Mouse (Mus musculus) erythroblast, embryonic 14.5 days (primary cell): ENCODE measurements around the gene Fam129b. TPM values are rescaled to one million over a fixed set of nuclear protein-coding genes. Genes with fewer than 3 reads are reported as not detected.

ENCODE experiments used
- H3K27me3 ChIP-seq: 2 replicates; pipeline ENCODE4 v1.6.1; 2012; ENCODE audit warnings: inconsistent platforms; ENCODE audit not compliant: control insufficient read depth
- H3K36me3 ChIP-seq: 2 replicates; pipeline ENCODE4 v1.6.1; 2012; ENCODE audit warnings: mild to moderate bottlenecking, inconsistent platforms; ENCODE audit not compliant: control insufficient read depth
- H3K4me1 ChIP-seq: 2 replicates; pipeline ENCODE4 v1.6.1; 2012; ENCODE audit warnings: inconsistent platforms; ENCODE audit not compliant: control insufficient read depth
- H3K4me3 ChIP-seq: replicated peaks from 2 replicates; pipeline ENCODE3; 2012; ENCODE audit warnings: moderate library complexity, mild to moderate bottlenecking, inconsistent platforms
- H3K9me3 ChIP-seq: 2 replicates; pipeline ENCODE4 v1.6.1; 2012; ENCODE audit warnings: low read length, inconsistent platforms, mixed read lengths; ENCODE audit not compliant: control insufficient read depth
- GATA1 ChIP-seq: IDR thresholded peaks from 2 replicates; pipeline ENCODE4 v1.6.1; 2012; ENCODE audit warnings: low read length, inconsistent platforms, mixed read lengths
- TAL1 ChIP-seq: IDR thresholded peaks from 3 replicates; pipeline ENCODE4 v1.6.1; 2012; ENCODE audit warnings: low read length, inconsistent platforms, mixed read lengths
- polyA plus RNA-seq: library from polyadenylated mRNA; stranded (reverse); fragments of >175 nt; gene quantifications from 2 replicates; pipeline ENCODE4 v1.2.3, GENCODE M21; 2012

The Fam129b gene
- polyA plus RNA-seq, 1 experiment = 0.13 TPM

DNA sequence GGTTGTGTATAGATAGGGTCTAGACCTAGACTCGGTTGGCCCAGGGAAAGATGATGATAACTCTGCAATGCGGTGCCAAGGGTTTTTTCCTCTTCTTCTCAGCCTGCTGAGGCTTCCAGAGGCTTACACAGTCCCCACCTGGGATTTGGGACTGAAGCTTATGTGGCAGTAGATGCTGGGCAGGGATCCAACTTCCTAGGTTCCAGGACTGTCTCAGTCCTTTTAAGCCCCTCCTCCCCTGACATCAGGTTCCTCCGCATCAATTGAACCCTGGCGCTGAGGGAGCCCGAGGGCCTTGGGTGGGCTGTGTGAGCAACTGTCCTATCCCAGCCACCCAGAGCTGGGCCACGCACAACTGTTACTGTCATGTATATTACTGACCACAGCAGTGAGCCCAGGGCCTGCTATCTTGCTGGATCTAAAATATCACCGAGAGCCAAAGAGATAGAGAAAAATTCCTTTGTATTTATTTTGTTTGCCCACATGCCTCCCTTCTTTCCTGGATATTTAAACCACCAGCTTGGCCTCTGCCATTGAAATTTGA is 35.8 kb downstream of the Fam129b start:
- Histone ChIP-seq H3K4me3 (no peak overlapping the region), H3K4me1 (peaks cover 4% of the 10 kb centered on the region), H3K27me3 (no peaks in the 10 kb centered on the region), H3K36me3 (no peaks in the 10 kb centered on the region; the same call in 1 of the 2 replicates), H3K9me3 (no peaks in the 10 kb centered on the region)
- TF ChIP-seq GATA1 (no peak), TAL1 (no peak)

DNA sequence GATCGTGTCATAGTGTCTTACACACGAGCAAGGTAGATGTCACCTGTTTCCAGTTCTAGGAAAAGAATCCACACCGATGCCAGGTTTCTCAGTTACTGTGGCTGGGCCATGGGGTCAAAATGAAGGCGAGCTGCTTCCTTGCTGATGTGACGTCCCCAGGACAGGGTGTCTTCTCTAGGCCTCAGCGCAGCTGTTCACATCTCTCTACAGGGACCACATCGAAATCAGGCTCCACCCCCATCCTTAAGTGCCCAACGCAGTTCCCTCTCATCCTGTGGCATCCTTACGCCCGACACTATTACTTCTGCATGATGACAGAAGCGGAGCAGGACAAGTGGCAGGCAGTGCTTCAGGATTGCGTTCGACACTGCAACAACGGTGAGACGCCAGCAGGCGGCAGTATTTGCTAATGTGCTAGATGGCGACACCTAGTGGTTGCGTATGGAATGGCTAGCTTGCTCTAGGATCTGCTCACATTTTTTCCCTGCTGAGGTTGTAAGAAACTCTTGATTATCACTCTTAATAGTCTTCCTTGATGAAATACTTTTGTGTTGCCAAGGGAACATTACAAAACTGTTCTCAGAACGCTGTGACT is 36.4 kb downstream of the Fam129b start:
- Histone ChIP-seq H3K36me3 (no peaks in the 10 kb centered on the region; the same call in 1 of the 2 replicates), H3K4me1 (peaks cover 2% of the 10 kb centered on the region), H3K4me3 (no peak overlapping the region), H3K27me3 (no peaks in the 10 kb centered on the region), H3K9me3 (no peaks in the 10 kb centered on the region)
- TF ChIP-seq GATA1 (no peak), TAL1 (no peak)

DNA sequence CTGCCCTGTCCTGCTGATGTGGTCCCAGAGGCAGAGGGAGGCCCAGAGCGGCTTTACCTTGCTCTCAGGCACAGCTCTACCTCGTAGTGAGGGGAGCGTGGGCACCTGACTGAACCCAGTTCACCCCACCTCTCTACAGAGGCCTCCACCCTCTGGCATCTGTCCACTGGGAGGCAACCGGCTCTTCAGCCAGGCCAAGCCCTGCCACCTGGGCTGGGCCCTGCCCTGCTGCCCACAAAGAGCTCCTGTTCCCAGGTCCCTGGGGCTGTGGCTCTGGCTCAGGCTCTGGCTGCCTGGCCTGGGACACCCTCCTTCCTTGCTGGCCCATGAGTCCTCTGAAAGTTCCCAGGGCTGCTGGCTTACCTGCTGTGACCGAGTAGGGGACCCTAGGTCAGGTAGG is 38.4 kb downstream of the Fam129b start:
- Histone ChIP-seq H3K4me3 (no peak overlapping the region), H3K4me1 (peaks cover 4% of the 10 kb centered on the region; the same call in 1 of the 2 replicates), H3K27me3 (no peaks in the 10 kb centered on the region), H3K36me3 (no peaks in the 10 kb centered on the region; the same call in 1 of the 2 replicates), H3K9me3 (no peaks in the 10 kb centered on the region)
- no peak for TF ChIP-seq GATA1
- TF ChIP-seq TAL1 = no peak

DNA sequence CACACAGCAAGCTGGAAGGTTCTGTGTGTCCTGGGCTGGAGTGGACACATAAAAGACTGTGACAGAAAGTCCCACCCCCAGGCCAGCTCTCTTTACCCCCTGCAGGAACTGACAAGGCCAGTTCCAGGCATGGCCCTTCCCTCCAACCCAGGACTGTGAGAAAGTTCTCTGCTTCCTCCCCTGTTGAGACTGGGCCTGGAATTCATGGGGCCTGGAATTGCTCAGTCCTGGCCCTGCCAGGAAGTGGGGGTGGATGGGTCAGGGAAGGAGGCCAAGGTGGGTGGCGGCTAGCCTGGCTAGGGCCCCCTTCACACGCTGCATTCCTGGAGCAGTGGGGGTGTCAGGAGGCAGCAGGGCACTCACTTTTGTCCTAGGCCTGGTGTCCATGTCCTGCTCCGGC is 39.0 kb downstream of the Fam129b start:
- H3K36me3 ChIP-seq = peaks cover 3% of the 10 kb centered on the region; the same call in 1 of the 2 replicates
- no peak overlapping the region for H3K4me3 ChIP-seq
- peaks cover 4% of the 10 kb centered on the region; the same call in 1 of the 2 replicates for H3K4me1 ChIP-seq
- H3K27me3 ChIP-seq = no peaks in the 10 kb centered on the region
- TF ChIP-seq GATA1 (no peak), TAL1 (no peak)
- no peaks in the 10 kb centered on the region for H3K9me3 ChIP-seq

DNA sequence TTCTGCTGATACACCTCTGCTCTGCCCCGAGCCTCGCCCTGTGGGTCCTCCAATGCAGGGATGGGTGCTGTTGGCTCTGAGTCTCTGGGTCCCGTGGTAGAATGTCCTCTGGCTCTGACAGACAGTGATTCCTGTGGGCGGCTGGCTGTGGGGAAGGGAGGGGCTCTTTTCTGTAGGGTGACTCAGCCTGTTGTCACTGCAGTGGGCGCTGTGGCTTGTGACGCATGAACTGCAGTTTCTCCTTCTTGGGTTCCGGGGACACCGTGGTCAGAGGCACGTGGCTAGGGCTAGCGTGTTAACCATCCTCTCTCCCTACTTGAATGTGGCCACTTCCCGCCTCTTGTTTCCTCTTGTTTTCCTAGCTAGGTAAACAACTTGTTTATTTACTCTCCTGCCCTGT is 41.6 kb downstream of the Fam129b start:
- Histone ChIP-seq H3K9me3 (no peaks in the 10 kb centered on the region), H3K4me1 (peaks cover 4% of the 10 kb centered on the region; the same call in 1 of the 2 replicates), H3K36me3 (peaks cover 8% of the 10 kb centered on the region; the same call in 1 of the 2 replicates), H3K4me3 (no peak overlapping the region), H3K27me3 (no peaks in the 10 kb centered on the region)
- no peak for TF ChIP-seq TAL1
- TF ChIP-seq GATA1 = no peak

DNA sequence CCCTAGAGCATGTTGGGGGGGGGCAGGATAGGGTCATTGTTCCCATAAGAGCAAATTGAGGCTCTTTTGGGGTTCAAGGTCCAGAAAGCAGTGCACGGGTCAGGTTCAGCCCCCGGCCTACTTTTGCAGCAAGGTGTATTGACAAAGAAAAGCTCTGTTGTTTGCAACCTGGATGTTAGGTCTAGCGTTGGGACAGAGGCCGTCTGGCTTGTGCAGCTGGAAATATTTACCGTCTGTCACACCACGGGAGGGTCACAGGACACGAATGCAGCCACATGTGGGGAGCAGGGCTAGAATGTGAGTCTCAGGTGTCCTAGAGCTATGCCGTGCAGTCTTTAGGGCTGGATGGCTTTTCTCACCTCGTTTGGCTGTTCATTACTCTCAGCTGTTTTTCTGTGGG is 42.5 kb downstream of the Fam129b start:
- no peak overlapping the region for H3K4me3 ChIP-seq
- no peaks in the 10 kb centered on the region for H3K9me3 ChIP-seq
- H3K4me1 ChIP-seq = peaks cover 4% of the 10 kb centered on the region; the same call in 1 of the 2 replicates
- H3K27me3 ChIP-seq = no peaks in the 10 kb centered on the region
- no peak for TF ChIP-seq GATA1
- TF ChIP-seq TAL1 = no peak
- peaks cover 10% of the 10 kb centered on the region; the same call in 1 of the 2 replicates for H3K36me3 ChIP-seq

DNA sequence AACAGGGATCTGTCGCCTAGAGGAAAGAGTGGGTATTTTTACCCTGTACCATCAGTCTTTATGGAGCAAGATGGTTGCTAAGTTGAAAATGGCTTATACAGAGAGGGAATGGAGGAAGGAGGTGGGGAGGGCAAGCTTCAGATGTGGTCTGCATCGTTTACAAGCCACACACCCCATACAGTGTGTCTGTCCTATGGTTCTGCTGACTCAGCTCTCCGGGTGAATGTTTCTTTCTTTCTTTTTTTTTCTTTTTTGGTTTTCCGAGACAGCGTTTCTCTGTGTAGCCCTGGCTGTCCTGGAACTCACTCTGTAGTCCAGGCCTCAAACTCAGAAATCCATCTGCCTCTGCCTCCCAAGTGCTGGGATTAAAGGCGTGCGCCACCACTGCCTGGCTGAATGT is 45.3 kb downstream of the Fam129b start:
- peaks cover 14% of the 10 kb centered on the region; the same call in 1 of the 2 replicates for H3K36me3 ChIP-seq
- H3K4me3 ChIP-seq = no peak overlapping the region
- H3K9me3 ChIP-seq = no peaks in the 10 kb centered on the region
- H3K27me3 ChIP-seq = no peaks in the 10 kb centered on the region
- peaks cover 4% of the 10 kb centered on the region; the same call in 1 of the 2 replicates for H3K4me1 ChIP-seq
- TF ChIP-seq TAL1 (no peak), GATA1 (no peak)

DNA sequence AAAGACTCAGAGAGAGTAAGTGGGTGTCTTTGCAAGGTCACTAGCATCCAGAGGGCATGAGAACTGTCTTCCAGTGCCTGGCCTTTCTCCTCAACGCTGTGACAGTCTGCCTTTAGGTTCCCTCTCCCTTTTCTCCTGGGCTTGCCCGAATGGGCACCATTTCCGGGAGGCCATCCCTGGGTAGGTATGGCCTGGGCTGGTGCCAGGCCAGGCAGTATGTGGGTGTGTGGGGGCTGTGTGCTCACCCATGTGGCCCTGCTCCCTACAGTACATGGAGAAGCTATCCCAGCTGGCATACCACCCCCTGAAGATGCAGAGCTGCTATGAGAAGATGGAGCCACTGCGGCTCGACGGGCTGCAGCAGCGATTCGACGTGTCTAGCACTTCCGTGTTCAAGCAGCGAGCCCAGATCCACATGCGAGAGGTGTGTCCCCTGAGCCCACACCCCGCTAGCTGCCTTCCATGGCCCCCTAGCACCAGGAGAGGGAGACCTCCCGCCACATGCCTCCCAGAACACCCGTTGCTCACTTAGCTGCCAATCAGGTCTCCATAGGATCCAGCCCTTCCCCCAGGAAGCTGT is 46.0 kb downstream of the Fam129b start:
- Histone ChIP-seq H3K36me3 (peaks cover 18% of the 10 kb centered on the region; the same call in 1 of the 2 replicates), H3K9me3 (no peaks in the 10 kb centered on the region), H3K4me3 (no peak overlapping the region), H3K4me1 (peaks cover 4% of the 10 kb centered on the region; the same call in 1 of the 2 replicates), H3K27me3 (no peaks in the 10 kb centered on the region)
- TF ChIP-seq TAL1 (no peak), GATA1 (no peak)

DNA sequence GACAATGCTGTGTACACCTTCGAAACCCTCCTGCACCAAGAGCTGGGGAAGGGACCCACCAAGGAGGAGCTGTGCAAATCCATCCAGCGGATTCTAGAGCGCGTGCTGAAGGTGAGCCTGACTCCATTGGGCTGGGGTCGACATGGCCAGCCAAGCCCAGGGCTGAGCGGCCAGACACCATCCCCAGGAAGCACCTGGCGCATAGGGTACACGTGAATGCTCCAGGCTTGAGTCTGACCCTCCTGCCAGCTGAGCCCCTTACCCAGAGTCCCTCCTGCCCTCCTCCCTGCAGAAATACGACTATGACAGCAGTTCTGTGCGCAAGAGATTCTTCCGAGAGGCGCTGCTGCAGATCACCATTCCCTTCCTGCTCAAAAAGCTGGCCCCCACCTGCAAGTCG is 46.6 kb downstream of the Fam129b start:
- Histone ChIP-seq H3K9me3 (no peaks in the 10 kb centered on the region), H3K4me1 (peaks cover 2% of the 10 kb centered on the region; the same call in 1 of the 2 replicates), H3K27me3 (no peaks in the 10 kb centered on the region), H3K36me3 (peaks cover 18% of the 10 kb centered on the region; the same call in 1 of the 2 replicates), H3K4me3 (no peak overlapping the region)
- no peak for TF ChIP-seq GATA1
- TF ChIP-seq TAL1 = no peak
